Mouse (Mus musculus): Measurements from ENCODE around the gene Ly6g6e.

Gene Ly6g6e

DNA sequence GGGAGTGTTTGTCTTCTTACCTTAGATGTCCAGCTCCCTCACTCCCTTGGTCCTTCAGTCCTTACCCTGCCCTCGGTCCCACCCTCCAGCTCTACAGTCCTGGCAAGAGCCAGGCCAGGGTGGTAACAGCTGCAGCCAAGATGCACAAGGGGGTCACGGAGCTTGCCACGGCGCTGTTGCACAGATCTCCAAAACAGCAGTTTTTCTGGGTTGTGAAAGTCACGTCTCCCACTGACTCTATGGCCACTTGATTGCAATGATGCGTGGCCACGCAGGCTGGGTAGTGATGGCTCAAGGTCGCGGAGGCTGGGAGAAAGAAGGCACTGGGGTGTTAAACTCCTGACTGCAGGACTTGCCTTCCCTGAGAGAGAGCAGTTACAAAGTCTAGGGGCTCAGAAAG lies 5.2 kb upstream of the Ly6g6e start:
- no peak for DNase-seq (ENCODE audit: low read depth, low spot score)

- no peak for DNase-seq (ENCODE audit: low read depth, low spot score)
These were observed 2.6 kb upstream of the Ly6g6e start for GRCm38 (mm10) chr17:35074097-35074496.

- no peak for DNase-seq (ENCODE audit: low read depth, low spot score)
These were observed 583 bp downstream of the Ly6g6e start for GRCm38 (mm10) chr17:35077285-35077684.

DNA sequence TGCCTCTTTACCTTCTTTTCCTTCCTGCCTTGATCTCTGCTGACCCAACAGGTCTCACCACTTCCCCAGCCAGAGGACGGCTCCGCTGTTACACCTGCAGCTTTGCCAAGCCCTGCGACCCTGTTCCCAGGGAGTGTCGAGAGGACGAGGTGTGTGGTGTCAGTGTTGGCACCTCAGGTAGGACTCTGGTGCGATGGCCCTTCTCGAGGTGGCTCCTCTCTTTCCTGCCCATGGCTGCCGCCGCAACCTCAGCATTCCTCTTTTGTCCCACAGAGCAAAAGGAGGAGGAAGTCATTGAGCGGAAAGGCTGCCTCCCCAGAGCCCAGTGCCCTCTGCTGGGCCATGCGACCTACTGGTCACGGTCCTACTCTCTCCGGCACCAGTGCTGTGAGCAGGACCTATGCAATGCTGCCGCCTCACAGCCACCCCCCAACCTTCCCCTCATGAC lies 1.1 kb downstream of the Ly6g6e start, which contains the start of gene Ly6g6d:
TSS of gene Ly6g6d (minus strand) at position 280 of the 448 bp plus-strand sequence.
- DNase-seq (ENCODE audit: low read depth, low spot score), result no peak

GRCm38 (mm10) chr17:35079778-35080177 lies 3.1 kb downstream of the Ly6g6e start:
- DNase-seq (ENCODE audit: low read depth, low spot score), result no peak

DNA sequence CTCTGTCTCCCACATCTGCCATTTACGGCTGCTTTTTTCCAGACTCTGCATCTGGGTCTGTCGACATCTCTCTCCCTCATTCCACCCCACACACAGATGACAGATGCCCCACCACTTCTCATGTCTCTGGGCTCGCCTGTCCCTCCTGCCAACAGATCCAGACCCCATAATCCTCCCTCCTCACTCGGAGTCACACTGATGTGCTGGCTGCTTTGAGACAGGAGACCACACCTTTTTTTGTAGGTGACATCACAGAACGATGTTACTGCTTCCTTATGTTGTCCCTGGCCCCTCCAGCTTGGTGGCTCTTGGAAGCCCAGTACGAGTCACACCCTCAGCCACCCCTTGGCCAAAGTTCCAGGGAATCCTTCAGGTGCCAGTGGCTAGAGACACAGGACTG lies 3.5 kb downstream of the Ly6g6e start:
- no peak for DNase-seq (ENCODE audit: low read depth, low spot score)

- DNase-seq (ENCODE audit: low read depth, low spot score), result no peak
These were observed 4.0 kb downstream of the Ly6g6e start for GRCm38 (mm10) chr17:35080710-35081109.

DNA sequence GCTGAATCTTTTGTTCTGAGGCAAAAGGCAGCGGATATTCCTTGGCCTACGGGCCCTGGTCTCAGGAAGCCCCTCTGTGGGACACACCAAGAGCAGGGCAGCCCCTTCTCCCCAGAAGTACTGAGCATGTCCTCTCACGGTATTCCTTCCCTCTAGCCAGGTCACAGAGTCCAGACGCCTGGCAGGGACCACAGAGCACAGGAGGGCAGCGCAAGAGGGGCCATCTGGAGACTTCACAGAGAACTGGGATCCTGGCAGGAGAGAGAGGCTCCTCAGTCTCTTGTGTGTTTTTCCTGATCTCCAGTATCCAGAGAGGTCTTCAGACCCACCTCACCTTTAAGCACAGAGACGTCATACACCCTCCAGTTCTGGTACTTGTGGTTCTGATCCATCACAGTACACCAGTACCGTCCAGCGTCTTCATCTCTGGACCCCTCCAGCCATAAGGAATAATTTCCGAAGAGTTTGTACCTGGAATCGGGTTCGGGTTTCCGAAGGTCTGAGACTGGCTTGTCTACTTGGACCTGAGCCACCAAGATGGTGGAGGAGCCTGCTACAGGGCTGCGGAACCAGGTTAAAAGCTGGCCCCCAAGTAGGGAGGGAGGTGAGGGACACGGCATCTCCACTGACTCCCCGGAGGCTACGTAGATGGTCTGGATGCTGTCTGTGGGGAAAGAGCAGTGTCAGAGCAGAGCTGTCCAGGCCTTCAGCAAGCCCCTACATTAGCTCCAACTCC lies 6.3 kb downstream of the Ly6g6e start:
- no peak for DNase-seq (ENCODE audit: low read depth, low spot score)

DNA sequence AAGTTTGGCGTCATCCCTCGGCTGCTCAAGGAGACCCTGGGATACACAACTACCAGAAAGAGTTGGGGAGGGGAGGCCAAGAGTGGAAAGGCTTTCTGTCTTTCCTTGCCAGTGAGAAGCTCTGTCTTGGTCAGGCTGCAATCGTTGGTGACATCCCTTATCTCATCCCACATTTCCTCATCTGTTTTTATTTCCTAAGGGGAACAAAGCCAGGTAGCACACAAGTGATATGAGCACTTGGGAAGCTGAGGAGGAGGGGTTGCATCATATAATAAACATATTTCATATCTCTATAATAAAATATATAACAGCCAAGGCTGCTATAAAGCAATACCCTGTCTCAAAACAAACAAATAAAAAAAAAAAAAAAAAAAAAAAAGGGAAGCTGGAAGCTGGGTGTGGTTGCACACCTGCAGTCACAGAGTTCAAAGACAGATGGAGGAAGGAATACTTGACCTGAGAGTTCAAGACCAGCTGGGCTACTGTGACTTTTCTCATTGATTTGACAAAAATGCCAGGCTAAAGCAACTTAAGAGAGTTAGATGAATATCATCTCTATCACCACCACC lies 7.3 kb downstream of the Ly6g6e start:
- no peak for DNase-seq (ENCODE audit: low read depth, low spot score)

DNA sequence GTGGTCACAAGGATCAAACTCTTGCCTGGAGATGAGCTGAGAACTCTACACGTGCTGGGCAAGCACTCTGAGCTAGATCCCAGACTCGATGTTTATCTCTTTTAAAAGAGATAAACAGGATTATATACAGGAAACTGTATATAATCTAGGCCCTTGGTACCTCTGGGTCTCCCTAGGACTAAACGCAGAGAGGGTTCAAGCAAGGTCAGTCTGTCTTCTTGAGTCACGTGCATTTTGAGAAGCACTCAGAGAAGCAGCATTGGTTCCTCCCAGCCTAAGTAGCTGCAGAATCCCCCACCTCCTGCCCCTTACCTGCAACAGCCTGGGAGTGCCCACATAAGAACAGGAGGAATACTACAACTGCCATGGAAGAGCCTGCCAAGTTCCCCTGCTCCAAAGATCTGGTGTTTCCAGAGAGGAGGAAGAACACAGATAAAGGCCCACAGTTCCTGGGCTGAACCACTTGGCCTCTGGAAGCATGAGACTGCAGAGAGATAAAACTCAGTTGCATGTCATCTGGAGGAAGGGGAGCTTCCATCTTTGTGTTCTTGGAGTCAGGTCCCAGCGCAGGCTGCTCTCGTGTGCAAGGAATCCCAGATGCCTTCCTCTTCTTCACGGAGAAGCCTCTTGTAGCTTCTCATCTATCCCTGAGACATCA lies 8.6 kb downstream of the Ly6g6e start, which contains the start of gene Ly6g6f:
TSS of gene Ly6g6f (minus strand) at position 403 of the 658 bp plus-strand sequence.
- DNase-seq (ENCODE audit: low read depth, low spot score), result no peak

DNA sequence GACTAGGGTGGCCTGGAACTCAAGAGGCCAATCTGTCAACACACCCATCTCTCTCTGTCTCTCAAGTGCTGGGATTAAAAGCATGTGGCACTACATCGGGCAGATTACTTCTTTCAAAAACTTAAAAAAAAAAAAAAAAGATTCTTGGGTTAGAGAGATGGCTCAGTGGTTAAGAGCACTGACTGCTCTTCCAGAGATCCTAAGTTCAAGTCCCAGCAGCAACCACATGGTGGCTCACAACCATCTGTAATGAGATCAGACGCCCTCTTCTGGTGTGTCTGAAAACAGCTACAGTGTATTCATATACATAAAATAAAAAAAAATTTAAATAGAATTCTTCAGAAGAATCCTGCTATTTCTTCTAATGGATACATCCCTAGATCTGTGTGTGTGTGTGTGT lies 11.4 kb downstream of the Ly6g6e start:
- no peak for DNase-seq (ENCODE audit: low read depth, low spot score)

DNA sequence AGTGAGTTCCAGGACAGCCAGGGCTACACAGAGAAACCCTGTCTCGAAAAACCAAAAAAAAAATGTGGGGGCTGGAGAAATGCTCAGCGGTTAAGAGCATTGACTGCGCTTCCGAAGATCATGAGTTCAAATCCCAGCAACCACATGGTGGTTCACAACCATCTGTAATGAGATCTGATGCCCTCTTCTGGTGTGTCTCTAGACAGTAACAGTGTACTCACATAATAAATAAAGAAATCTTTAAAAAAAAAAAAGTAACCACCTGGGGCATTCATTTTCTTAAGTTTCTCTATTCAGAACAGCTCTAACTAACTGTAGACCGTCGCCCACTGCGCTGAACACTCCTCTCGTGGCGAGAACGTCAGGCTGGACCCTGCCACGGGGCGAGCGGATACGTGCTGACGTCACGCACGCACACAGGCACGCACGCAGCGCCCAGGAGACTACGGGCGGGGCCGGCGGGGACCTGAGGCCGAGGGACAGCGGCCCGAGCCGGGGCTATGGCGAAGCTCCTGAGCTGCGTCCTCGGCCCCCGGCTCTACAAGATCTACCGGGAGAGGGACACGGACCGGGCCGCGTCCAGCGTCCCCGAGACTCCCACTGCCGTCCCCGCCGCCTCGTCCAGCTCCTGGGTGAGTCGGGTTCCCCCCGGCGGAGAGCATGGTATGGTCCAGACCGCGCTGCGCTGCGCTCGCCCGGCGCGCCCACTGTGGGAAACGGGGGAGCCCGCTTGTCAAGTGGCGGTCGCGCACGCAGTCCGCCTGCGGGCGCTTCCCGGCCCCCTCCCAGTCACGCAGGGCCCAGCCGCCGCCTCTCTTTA lies 12.3 kb downstream of the Ly6g6e start, which contains the start of gene Abhd16a:
TSS of gene Abhd16a (plus strand) at position 439 of the 820 bp plus-strand sequence.
- peak; percentile 88 for DNase-seq (ENCODE audit: low read depth, low spot score)

DNA sequence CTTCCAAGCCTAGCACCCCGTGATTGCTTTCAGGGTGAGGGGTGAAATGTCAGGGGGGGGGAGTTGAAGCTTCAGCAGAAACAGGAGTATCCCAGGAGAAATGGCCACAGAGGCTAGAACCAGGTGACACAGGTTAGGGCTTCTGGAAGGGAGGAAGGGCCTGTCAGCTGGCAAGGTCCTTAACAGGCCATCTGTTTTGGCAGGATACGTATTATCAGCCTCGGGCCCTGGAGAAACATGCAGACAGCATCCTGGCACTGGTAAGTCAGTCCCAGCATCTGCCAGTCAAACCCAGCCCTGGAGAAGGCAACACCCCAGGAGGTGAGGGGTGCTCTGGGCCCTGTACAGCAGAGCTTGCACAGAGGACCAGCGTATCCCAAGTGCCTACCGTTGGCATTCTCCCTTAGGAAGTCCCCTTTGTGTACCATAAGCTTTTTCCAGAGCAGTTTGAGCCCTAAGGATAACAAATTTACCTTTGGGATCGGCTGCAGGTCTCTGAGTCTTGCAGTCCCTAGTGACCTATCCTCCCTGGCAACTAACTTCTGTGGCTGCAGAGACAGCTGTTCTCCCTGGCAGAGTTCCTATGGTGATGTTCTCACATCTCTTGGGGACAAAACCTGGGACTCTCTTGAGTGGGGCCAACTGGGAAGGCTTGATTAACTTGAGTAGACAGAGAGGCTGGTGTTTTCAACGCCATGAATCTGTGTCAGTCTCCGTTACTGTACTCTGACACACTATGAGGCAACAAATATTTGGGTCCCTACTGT lies 13.6 kb downstream of the Ly6g6e start:
- no peak for DNase-seq (ENCODE audit: low read depth, low spot score)

- no peak for DNase-seq (ENCODE audit: low read depth, low spot score)
These were observed 15.9 kb downstream of the Ly6g6e start for GRCm38 (mm10) chr17:35092403-35093198.

GRCm38 (mm10) chr17:35094475-35095365 lies 18.0 kb downstream of the Ly6g6e start:
- DNase-seq (ENCODE audit: low read depth, low spot score), result no peak

- DNase-seq (ENCODE audit: low read depth, low spot score), result no peak
These were observed 19.9 kb downstream of the Ly6g6e start for GRCm38 (mm10) chr17:35096597-35096996.

DNA sequence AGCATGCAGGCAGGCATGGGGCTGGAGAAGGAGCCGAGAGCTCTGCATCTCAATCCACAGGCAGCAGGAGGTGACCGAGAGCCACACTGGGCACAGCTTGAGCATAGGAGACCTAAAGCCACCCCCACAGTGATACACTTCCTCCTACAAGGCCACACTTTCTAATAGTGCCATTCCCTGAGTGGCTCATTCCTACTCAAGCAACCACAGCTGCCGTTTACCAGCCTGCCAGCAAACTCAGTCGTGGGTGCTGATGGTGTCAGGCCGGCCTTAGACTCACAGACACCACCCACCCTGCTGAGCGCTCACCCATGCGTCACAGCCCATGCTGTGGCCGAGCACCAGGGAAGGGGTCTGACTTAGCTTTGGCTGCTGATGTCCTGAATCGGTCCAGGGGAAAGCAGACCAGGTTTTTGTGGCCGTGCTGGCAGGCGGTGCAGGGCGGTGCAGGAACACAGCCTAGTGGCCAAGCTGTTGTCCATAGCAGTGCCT lies 20.5 kb downstream of the Ly6g6e start:
- DNase-seq (ENCODE audit: low read depth, low spot score), result no peak

DNA sequence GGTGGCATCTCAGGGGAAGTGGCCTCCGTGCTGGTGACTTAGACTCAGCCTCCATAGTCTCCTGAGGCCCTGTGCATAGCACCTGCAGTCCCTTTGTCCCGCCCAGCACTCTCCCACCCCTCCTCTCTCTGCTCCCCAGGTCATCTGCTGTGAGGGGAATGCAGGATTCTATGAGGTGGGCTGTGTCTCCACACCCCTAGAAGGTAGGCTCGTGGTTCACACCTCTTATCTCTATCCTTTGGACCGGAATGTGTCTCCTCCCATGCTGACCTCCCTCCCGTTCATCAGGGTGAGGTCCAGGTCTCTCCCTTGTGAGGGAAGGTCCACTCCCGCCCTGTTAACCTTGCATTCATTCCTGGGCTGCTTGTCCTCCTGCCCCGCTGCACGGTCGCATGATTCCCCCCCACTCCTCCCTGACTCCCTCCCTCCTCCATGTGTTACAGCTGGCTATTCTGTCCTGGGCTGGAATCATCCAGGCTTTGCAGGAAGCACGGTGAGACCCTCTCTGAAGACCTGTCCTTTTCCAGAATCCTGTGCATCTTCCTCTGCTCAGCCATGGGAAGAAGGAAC lies 23.6 kb downstream of the Ly6g6e start:
- DNase-seq (ENCODE audit: low read depth, low spot score), result no peak

- DNase-seq (ENCODE audit: low read depth, low spot score), result no peak
These were observed 24.5 kb downstream of the Ly6g6e start for GRCm38 (mm10) chr17:35101161-35101560.
